Mouse (Mus musculus): Measurements from ENCODE around the gene Prr5. TPM values are rescaled to one million over a fixed set of nuclear protein-coding genes. Genes with fewer than 3 reads are reported as not detected.

Gene Prr5
- polyA plus RNA-seq, 1 experiment from 2014 or later = 11.4 TPM

DNA sequence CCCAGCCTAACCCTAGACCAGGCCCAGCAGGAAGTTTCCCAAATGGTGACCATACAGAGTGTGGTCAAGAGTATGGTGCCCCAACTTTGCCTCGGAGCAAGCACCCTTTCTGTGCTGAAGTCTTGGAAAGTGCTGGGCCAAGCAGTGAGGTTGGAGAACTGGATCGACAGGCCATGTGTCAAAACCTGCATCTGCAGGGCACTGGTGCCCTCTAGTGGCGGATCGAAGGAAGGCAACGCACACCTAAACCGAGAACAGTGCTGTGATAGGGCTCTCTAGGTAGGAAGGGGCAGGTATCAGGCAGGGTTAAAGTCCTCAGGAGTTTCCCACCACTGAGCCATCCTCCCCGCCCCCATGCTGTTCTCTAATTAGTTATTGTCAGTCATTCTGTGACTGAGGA lies 37.9 kb upstream of the Prr5 start:
- no peaks in the 10 kb centered on the region for H3K36me3 ChIP-seq (replicated peaks; ENCODE audit: control insufficient read depth, insufficient read depth, low read depth, low read length)
- WGBS = 1% methylated on average over 7 of the region's 7 CpGs
- no peaks in the 10 kb centered on the region for H3K27me3 ChIP-seq (ENCODE audit: control insufficient read depth, insufficient read depth, low read length)
- H3K9ac ChIP-seq (replicated peaks; ENCODE audit: low read length) = no peak overlapping the region
- ATAC-seq (replicated peaks; ENCODE audit: insufficient number of reproducible peaks, low FRiP score, low TSS enrichment, low read depth) = peak; percentile 45; the same call in 1 of the 2 replicates
- H3K4me3 ChIP-seq (ENCODE audit: low read depth, low read length) = no peak overlapping the region
- H3K9me3 ChIP-seq (replicated peaks; ENCODE audit: control insufficient read depth, low read length) = no peaks in the 10 kb centered on the region
- H3K4me1 ChIP-seq (ENCODE audit: control insufficient read depth, insufficient read depth, low read length) = no peaks in the 10 kb centered on the region
- H3K27ac ChIP-seq (replicated peaks; ENCODE audit: low read depth, low read length) = no peak overlapping the region
- H3K4me2 ChIP-seq (ENCODE audit: low read depth, low read length) = no peak overlapping the region
- peak; percentile 87 for DNase-seq (ENCODE audit: low spot score)

DNA sequence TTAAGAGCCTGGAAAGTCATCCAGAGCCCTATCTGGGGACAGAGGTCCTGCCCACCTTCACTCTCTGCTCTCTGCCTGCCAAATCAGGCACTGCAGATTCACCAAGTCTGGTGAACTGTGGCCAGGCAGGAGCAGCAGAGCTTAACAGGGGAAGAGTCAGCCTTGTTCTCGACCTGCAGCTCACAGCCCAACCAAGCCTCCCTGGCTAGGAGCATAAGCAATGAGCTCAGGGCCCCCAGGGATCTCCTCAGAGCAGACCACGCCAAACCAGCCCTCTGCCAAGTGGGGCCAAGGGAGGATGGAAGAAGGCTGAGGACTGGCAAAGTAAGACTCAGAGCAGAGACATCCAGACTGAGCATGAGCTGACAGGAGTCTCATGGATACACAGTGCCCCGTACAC lies 35.1 kb upstream of the Prr5 start:
- DNase-seq (ENCODE audit: low spot score) = no peak
- H3K27me3 ChIP-seq (ENCODE audit: control insufficient read depth, insufficient read depth, low read length) = no peaks in the 10 kb centered on the region
- 60% methylated on average over 3 of the region's 3 CpGs for WGBS
- no peaks in the 10 kb centered on the region; the same call in 1 of the 2 replicates for H3K4me1 ChIP-seq (ENCODE audit: control insufficient read depth, insufficient read depth, low read length)
- no peak for ATAC-seq (replicated peaks; ENCODE audit: insufficient number of reproducible peaks, low FRiP score, low TSS enrichment, low read depth)
- H3K9ac ChIP-seq (replicated peaks; ENCODE audit: low read length) = no peak overlapping the region
- H3K27ac ChIP-seq (replicated peaks; ENCODE audit: low read depth, low read length) = no peak overlapping the region
- no peaks in the 10 kb centered on the region for H3K36me3 ChIP-seq (replicated peaks; ENCODE audit: control insufficient read depth, insufficient read depth, low read depth, low read length)
- H3K9me3 ChIP-seq (replicated peaks; ENCODE audit: control insufficient read depth, low read length) = no peaks in the 10 kb centered on the region
- H3K4me2 ChIP-seq (ENCODE audit: low read depth, low read length) = no peak overlapping the region
- no peak overlapping the region for H3K4me3 ChIP-seq (ENCODE audit: low read depth, low read length)

DNA sequence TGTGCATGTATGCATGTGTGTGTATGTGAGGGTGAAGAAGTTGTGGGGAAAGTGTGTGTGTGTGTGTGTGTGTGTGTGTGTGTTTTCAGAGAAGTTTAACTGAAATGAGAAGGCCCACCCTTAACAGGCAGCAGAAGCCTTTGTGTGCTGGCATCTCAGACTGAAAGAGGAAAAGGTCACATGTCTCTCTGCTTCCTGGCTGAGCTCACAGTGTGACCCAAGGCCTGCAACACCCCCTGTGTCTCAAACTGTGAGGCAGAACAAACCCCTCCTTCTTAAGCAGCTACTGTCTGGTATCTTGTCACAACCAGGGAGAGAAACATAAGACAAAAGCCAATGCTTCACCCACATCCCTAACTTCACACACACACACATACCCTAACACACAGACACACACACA lies 31.0 kb upstream of the Prr5 start:
- Histone ChIP-seq H3K4me3 (ENCODE audit: low read depth, low read length) (no peak overlapping the region), H3K27ac (replicated peaks; ENCODE audit: low read depth, low read length) (0 out of 2 replicates have a peak overlapping the region, but pooled peaks have one; percentile 20), H3K36me3 (replicated peaks; ENCODE audit: control insufficient read depth, insufficient read depth, low read depth, low read length) (no peaks in the 10 kb centered on the region), H3K27me3 (ENCODE audit: control insufficient read depth, insufficient read depth, low read length) (no peaks in the 10 kb centered on the region), H3K4me1 (ENCODE audit: control insufficient read depth, insufficient read depth, low read length) (peaks cover 4% of the 10 kb centered on the region), H3K9ac (replicated peaks; ENCODE audit: low read length) (0 out of 2 replicates have a peak overlapping the region, but pooled peaks have one; percentile 4), H3K9me3 (replicated peaks; ENCODE audit: control insufficient read depth, low read length) (no peaks in the 10 kb centered on the region), H3K4me2 (ENCODE audit: low read depth, low read length) (no peak overlapping the region)
- no peak for ATAC-seq (replicated peaks; ENCODE audit: insufficient number of reproducible peaks, low FRiP score, low TSS enrichment, low read depth)
- no peak for DNase-seq (ENCODE audit: low spot score)

DNA sequence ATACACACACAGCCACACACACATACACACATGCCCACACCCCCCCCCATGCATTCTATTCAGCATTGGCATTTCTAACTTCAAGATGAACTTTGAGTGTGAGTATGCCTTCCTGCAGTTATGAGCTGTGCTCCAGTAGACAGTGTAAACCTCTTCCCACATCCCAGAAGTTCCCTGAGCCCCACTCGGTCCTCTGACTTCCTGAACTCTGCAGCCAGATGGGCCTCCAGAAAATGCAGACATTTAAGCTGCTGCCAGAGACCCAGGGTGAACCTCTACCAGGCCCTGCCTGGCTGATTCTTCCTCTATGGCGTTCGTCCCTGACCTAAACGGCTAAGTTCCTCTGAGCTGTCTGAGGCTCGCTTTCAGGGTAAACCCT lies 30.4 kb upstream of the Prr5 start:
- WGBS = 46% methylated on average over 5 of the region's 5 CpGs
- H3K9ac ChIP-seq (replicated peaks; ENCODE audit: low read length) = no peak overlapping the region
- 0 out of 2 replicates have a peak overlapping the region, but pooled peaks have one; percentile 20 for H3K27ac ChIP-seq (replicated peaks; ENCODE audit: low read depth, low read length)
- peaks cover 4% of the 10 kb centered on the region for H3K4me1 ChIP-seq (ENCODE audit: control insufficient read depth, insufficient read depth, low read length)
- no peaks in the 10 kb centered on the region for H3K9me3 ChIP-seq (replicated peaks; ENCODE audit: control insufficient read depth, low read length)
- no peak overlapping the region for H3K4me2 ChIP-seq (ENCODE audit: low read depth, low read length)
- DNase-seq (ENCODE audit: low spot score) (no peak), ATAC-seq (replicated peaks; ENCODE audit: insufficient number of reproducible peaks, low FRiP score, low TSS enrichment, low read depth) (no peak)
- H3K4me3 ChIP-seq (ENCODE audit: low read depth, low read length) = no peak overlapping the region
- no peaks in the 10 kb centered on the region for H3K36me3 ChIP-seq (replicated peaks; ENCODE audit: control insufficient read depth, insufficient read depth, low read depth, low read length)
- H3K27me3 ChIP-seq (ENCODE audit: control insufficient read depth, insufficient read depth, low read length) = no peaks in the 10 kb centered on the region

DNA sequence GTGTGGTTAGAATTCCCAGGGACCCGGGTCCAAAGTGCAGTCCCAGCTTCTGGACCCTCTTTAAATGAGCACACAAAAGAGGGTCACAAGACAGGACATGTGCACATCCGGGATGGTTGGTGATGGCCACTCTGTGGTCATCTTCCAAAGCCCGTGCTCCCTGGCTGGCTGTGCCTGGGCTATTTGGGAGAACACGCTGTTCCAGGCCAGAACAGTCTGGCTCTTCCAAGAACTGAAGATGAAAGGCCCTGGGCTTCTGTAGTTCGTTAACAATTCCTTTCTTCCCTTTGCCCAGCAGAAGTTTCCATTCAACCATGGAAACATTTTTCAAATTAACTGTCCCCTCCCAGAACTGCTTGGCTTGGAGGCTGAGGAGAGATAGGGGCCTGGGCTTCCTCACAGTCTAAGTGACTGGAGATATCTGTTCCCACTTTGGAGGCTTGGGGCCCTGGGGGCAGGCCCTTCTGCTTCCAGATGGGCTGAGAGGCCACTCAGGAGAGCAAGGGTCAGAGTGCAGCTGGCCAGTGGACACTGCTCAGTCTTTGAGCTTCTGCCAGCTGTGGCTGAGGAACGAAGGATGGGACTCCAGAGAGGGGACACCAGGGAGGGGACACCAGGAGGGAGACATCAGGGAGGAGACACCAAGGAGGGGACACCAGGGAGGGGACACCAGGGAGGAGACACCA lies 29.8 kb upstream of the Prr5 start:
- Histone ChIP-seq H3K4me2 (ENCODE audit: low read depth, low read length) (no peak overlapping the region), H3K4me1 (ENCODE audit: control insufficient read depth, insufficient read depth, low read length) (peaks cover 4% of the 10 kb centered on the region), H3K9ac (replicated peaks; ENCODE audit: low read length) (no peak overlapping the region), H3K27ac (replicated peaks; ENCODE audit: low read depth, low read length) (peak overlapping the region; percentile 61; the same call in 1 of the 2 replicates), H3K36me3 (replicated peaks; ENCODE audit: control insufficient read depth, insufficient read depth, low read depth, low read length) (no peaks in the 10 kb centered on the region), H3K4me3 (ENCODE audit: low read depth, low read length) (no peak overlapping the region), H3K27me3 (ENCODE audit: control insufficient read depth, insufficient read depth, low read length) (no peaks in the 10 kb centered on the region), H3K9me3 (replicated peaks; ENCODE audit: control insufficient read depth, low read length) (no peaks in the 10 kb centered on the region)
- 40% methylated on average over 6 of the region's 6 CpGs for WGBS
- ATAC-seq (replicated peaks; ENCODE audit: insufficient number of reproducible peaks, low FRiP score, low TSS enrichment, low read depth) (0 out of 2 replicates have a peak, but pooled peaks have one; percentile 24), DNase-seq (ENCODE audit: low spot score) (peak; percentile 64)

DNA sequence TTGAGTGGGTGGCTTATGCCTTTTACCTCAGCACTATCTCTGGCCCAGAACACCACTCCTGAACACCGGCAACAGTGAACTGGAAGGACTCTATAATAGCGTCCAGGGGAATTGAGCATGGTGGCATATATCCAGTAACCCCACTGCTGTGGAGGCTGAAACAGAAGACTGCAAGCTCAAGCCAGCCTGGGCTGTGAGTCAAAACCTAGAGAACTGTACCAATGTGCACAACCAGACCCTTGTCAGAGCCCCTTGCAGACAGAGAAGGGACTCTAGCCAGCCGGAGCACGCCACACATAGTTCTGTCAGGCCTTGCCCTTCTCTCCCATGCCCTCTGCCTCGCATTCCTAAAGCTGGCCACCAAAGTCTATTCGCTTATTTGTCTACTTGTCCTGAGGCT lies 28.7 kb upstream of the Prr5 start:
- H3K27me3 ChIP-seq (ENCODE audit: control insufficient read depth, insufficient read depth, low read length) = no peaks in the 10 kb centered on the region
- no peaks in the 10 kb centered on the region for H3K36me3 ChIP-seq (replicated peaks; ENCODE audit: control insufficient read depth, insufficient read depth, low read depth, low read length)
- H3K9ac ChIP-seq (replicated peaks; ENCODE audit: low read length) = no peak overlapping the region
- H3K4me2 ChIP-seq (ENCODE audit: low read depth, low read length) = no peak overlapping the region
- DNase-seq (ENCODE audit: low spot score) (no peak), ATAC-seq (replicated peaks; ENCODE audit: insufficient number of reproducible peaks, low FRiP score, low TSS enrichment, low read depth) (no peak)
- H3K4me1 ChIP-seq (ENCODE audit: control insufficient read depth, insufficient read depth, low read length) = peaks cover 4% of the 10 kb centered on the region
- H3K4me3 ChIP-seq (ENCODE audit: low read depth, low read length) = no peak overlapping the region
- no peaks in the 10 kb centered on the region for H3K9me3 ChIP-seq (replicated peaks; ENCODE audit: control insufficient read depth, low read length)
- WGBS = 81% methylated on average over 6 of the region's 6 CpGs
- no peak overlapping the region for H3K27ac ChIP-seq (replicated peaks; ENCODE audit: low read depth, low read length)

DNA sequence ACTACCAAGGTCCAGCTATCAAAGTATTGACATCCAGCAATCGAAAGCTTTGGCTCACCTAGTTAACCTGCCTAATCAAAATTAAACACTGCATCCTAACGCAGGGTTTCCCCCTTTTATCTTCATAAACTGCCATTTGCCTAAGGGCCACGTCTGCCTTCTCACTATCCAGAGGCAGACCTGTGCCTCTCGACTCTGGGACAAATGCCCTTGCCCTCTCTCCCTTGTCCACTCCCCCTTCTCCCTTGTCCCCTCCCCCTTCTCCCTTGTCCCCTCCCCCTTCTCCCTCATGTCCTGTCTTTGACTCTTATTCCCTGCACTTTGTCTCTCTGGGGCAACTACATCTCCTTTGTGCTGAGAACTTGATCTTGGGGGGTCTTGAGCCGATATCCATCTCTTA lies 28.3 kb upstream of the Prr5 start:
- no peak overlapping the region for H3K4me3 ChIP-seq (ENCODE audit: low read depth, low read length)
- no peak overlapping the region for H3K4me2 ChIP-seq (ENCODE audit: low read depth, low read length)

DNA sequence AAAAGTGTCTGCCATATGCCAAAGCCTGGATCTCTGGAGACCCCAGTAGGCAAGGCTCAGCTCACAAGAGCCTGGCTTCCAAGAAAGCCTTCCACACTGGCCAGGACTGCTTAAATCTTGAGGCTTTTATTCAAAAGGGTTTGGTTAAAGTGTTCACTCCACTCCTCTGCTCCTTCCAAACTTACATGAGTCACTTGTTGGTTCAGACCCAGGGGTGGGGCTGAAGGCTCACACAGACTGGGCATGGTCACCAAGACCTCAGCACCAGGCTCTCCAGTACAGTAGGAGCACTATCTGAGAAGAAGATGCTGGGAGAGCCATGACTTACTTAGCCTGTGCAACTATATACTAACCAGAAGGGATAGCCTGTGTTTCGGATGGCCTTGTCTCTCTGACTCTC lies 27.5 kb upstream of the Prr5 start:
- H3K27ac ChIP-seq (replicated peaks; ENCODE audit: low read depth, low read length) = no peak overlapping the region
- peaks cover 4% of the 10 kb centered on the region for H3K4me1 ChIP-seq (ENCODE audit: control insufficient read depth, insufficient read depth, low read length)
- DNase-seq (ENCODE audit: low spot score) (no peak), ATAC-seq (replicated peaks; ENCODE audit: insufficient number of reproducible peaks, low FRiP score, low TSS enrichment, low read depth) (no peak)
- H3K9me3 ChIP-seq (replicated peaks; ENCODE audit: control insufficient read depth, low read length) = no peaks in the 10 kb centered on the region
- no peak overlapping the region for H3K4me2 ChIP-seq (ENCODE audit: low read depth, low read length)
- H3K9ac ChIP-seq (replicated peaks; ENCODE audit: low read length) = no peak overlapping the region
- no peaks in the 10 kb centered on the region for H3K27me3 ChIP-seq (ENCODE audit: control insufficient read depth, insufficient read depth, low read length)
- H3K36me3 ChIP-seq (replicated peaks; ENCODE audit: control insufficient read depth, insufficient read depth, low read depth, low read length) = no peaks in the 10 kb centered on the region
- no peak overlapping the region for H3K4me3 ChIP-seq (ENCODE audit: low read depth, low read length)
- WGBS = 95% methylated on average over 1 of the region's 1 CpGs

More for the DNA sequence above, 28.3 kb upstream of the Prr5 start:
- no peaks in the 10 kb centered on the region for H3K9me3 ChIP-seq (replicated peaks; ENCODE audit: control insufficient read depth, low read length)
- no peak overlapping the region for H3K9ac ChIP-seq (replicated peaks; ENCODE audit: low read length)
- peaks cover 4% of the 10 kb centered on the region for H3K4me1 ChIP-seq (ENCODE audit: control insufficient read depth, insufficient read depth, low read length)
- WGBS = 55% methylated on average over 5 of the region's 5 CpGs
- H3K36me3 ChIP-seq (replicated peaks; ENCODE audit: control insufficient read depth, insufficient read depth, low read depth, low read length) = no peaks in the 10 kb centered on the region
- no peak for DNase-seq (ENCODE audit: low spot score)
- H3K27ac ChIP-seq (replicated peaks; ENCODE audit: low read depth, low read length) = no peak overlapping the region
- no peaks in the 10 kb centered on the region for H3K27me3 ChIP-seq (ENCODE audit: control insufficient read depth, insufficient read depth, low read length)
- no peak for ATAC-seq (replicated peaks; ENCODE audit: insufficient number of reproducible peaks, low FRiP score, low TSS enrichment, low read depth)

Data from embryonic facial prominence, embryonic 11.5 days (tissue).